18 mouse cellular contexts compared by ENCODE assay signal in the genomic region with DNA sequence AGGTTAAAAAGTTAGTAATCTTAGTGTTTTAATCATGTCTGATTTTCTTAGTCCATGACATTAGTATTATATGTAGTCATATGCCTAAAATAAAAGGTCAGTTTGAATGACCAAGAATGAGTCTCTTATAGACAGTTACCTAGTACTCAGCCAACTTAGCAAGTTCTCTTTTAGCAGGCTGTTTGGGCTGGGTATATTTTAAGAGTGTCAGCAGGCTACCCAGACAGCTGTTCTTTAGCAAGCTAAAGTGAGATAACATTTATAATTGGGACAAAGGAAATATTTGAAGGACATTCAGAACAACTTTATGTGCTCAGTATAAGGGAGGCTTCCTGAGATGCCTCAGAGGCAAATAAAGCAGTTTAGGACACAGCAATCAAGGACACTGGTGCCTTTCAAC.
"Had no signal": no experiment of that assay in that cellular context is flagged by ENCODE, and none has a peak within 500 bp of the region (broad histone marks: within the 10 kb centered on the region; RNA-seq: fewer than 3 reads in every experiment).

No protein-coding gene starts in this region.

- H3K9ac ChIP-seq: limb, embryonic 12.5 days; liver, embryonic 13.5 days; liver, postnatal 0 days; lung, embryonic 15.5 days; midbrain, embryonic 15.5 days; neural tube, embryonic 13.5 days; stomach, embryonic 15.5 days had no signal

- H3K27me3 ChIP-seq: limb, embryonic 12.5 days; liver, embryonic 13.5 days; lung, embryonic 15.5 days; megakaryocyte, embryonic 14.5 days; midbrain, embryonic 15.5 days; neural tube, embryonic 13.5 days; stomach, embryonic 15.5 days had no signal

- DNase-seq: kidney, postnatal 25 days; layer of hippocampus, adult 9-11 months; liver; liver, embryonic 13.5 days; liver, postnatal 0 days; lung, postnatal 14 days; retina, postnatal 1 day; right cerebral cortex, postnatal 14 days; thymus, adult 2 months; thymus, postnatal 25 days had no signal

- H3K4me2 ChIP-seq: limb, embryonic 12.5 days; liver, embryonic 13.5 days; lung, embryonic 15.5 days; midbrain, embryonic 11.5 days; midbrain, embryonic 15.5 days; neural tube, embryonic 13.5 days; stomach, embryonic 15.5 days had no signal

- H3K36me3 ChIP-seq: limb, embryonic 12.5 days; liver, embryonic 13.5 days; lung, embryonic 15.5 days; midbrain, embryonic 15.5 days; stomach, embryonic 15.5 days had no signal

- H3K27ac ChIP-seq: limb, embryonic 12.5 days; liver, embryonic 13.5 days; lung, embryonic 15.5 days; macrophage; midbrain, embryonic 15.5 days; neural tube, embryonic 13.5 days; stomach, embryonic 15.5 days had no signal

- H3K4me1 ChIP-seq: limb, embryonic 12.5 days; liver, embryonic 13.5 days; lung, embryonic 15.5 days; megakaryocyte, embryonic 14.5 days; midbrain, embryonic 15.5 days; neural tube, embryonic 13.5 days; stomach, embryonic 15.5 days had no signal

- H3K9me3 ChIP-seq: limb, embryonic 12.5 days; liver, embryonic 13.5 days; lung, embryonic 15.5 days; megakaryocyte, embryonic 14.5 days; midbrain, embryonic 15.5 days; neural tube, embryonic 13.5 days; stomach, embryonic 15.5 days had no signal

- H3K4me3 ChIP-seq: limb, embryonic 12.5 days; liver, embryonic 13.5 days; lung, embryonic 15.5 days; megakaryocyte, embryonic 14.5 days; midbrain, embryonic 15.5 days; neural tube, embryonic 13.5 days; stomach, embryonic 15.5 days had no signal

- ATAC-seq: liver, postnatal 0 days; midbrain, embryonic 15.5 days had no signal
